ENCODE assay signal across 32 mouse cellular contexts in the genomic region with DNA sequence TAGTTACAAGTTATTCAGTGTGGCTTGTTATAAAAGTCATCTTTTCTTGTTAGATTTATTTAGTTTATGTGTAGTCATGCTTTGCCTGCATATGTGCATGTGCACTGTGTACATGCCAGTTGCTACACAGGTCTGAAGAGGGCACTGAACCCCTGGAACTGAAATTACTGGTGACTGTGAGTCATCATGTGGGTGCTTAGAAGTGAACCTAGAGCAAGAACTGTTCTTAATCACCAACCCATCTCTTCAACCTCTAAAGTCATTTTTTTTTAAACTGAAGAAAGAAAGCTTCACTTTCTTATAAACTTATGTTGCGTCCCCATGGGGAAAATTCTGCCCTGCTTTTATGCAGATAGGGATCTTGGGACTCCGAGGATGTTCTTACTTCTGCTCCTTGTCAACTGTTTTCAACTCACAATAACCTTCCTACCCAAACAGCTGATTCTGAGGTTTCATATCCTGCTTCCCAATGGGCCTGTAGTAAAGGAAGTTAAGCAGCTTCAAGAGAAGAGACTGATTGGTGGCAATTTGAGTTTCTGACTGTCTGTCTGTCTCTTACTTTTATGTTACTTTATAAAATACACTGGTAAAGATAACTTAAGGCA. TPM values are rescaled to one million over a fixed set of nuclear protein-coding genes. Genes with fewer than 3 reads are reported as not detected.
A peak's percentile ranks its signal among the peaks of the same experiment; 100 is the strongest.
DNase-seq lines count a peak whose midpoint lies in the region; ATAC-seq and TF ChIP-seq lines count a peak whose summit lies in the region.
"Had no signal": no experiment of that assay in that cellular context is flagged by ENCODE, and none has a peak within 500 bp of the region (broad histone marks: within the 10 kb centered on the region; RNA-seq: fewer than 3 reads in every experiment).

No protein-coding gene starts in this region.

- TF ChIP-seq CTCF in bone marrow macrophage, adult 2 months (IDR thresholded peaks at IDR 0.05; ENCODE audit: low read depth, low read length) = no peak

- H3K4me3 ChIP-seq in bone marrow macrophage, adult 2 months (ENCODE audit: insufficient read depth, low read length) = no peak overlapping the region
- H3K4me3 ChIP-seq: embryonic facial prominence, embryonic 15.5 days; heart, embryonic 12.5 days; hindbrain, embryonic 10.5 days; limb, embryonic 15.5 days; megakaryocyte, embryonic 14.5 days; midbrain, embryonic 13.5 days had no signal

- DNase-seq in 416B (ENCODE audit: low read depth) = peak; percentile 69
- peak; percentile 17 for DNase-seq in CD4-positive helper T cell, adult 2 months (ENCODE audit: low read depth, low spot score)
- no peak for DNase-seq in gastrocnemius, postnatal 4 days (ENCODE audit: low spot score in 2 of 2)
- DNase-seq in gastrocnemius, postnatal 10 days = no peak
- no peak for DNase-seq in urinary bladder, postnatal 14 days (ENCODE audit: low spot score)
- DNase-seq: adrenal gland, postnatal 10 days; cerebellum, adult 9-10 months; heart, postnatal 10 days; kidney, adult 11 months; layer of hippocampus, adult 9-11 months; lung, adult 18-20 months; lung, postnatal 10 days had no signal

- peak overlapping the region; percentile 81 for H3K27ac ChIP-seq in bone marrow macrophage, adult 2 months (ENCODE audit: insufficient read depth, low read depth, low read length)
- H3K27ac ChIP-seq: embryonic facial prominence, embryonic 15.5 days; hindbrain, embryonic 10.5 days; hindbrain, postnatal 0 days; limb, embryonic 15.5 days; midbrain, embryonic 13.5 days had no signal

- TF ChIP-seq POLR2A in bone marrow macrophage, adult 2 months (IDR thresholded peaks at IDR 0.05; ENCODE audit: borderline replicate concordance, low read depth, low read length) = no peak

- ATAC-seq in megakaryocyte, adult 5-6 weeks (ENCODE audit: poor library complexity, severe bottlenecking) = peak; percentile 71
- ATAC-seq: forebrain, embryonic 14.5 days; hindbrain, postnatal 0 days; midbrain, embryonic 13.5 days had no signal

- peaks cover 24% of the 10 kb centered on the region for H3K4me1 ChIP-seq in bone marrow macrophage, adult 2 months (ENCODE audit: control insufficient read depth, insufficient read depth, low read length)
- H3K4me1 ChIP-seq: embryonic facial prominence, embryonic 15.5 days; heart, embryonic 12.5 days; hindbrain, embryonic 10.5 days; limb, embryonic 15.5 days; midbrain, embryonic 13.5 days had no signal

RNA-seq across cellular contexts. Expression of a gene that starts 7.9 kb away (rescaled TPM):
- polyA plus RNA-seq in bone marrow macrophage, adult 2 months (2012; ENCODE audit: insufficient read depth, insufficient read length, missing spikeins) = 59.0 and 67.8 TPM in 2 replicates
- total RNA-seq in megakaryocyte, adult 5-6 weeks (2015) = 84.0 and 91.6 TPM in 2 replicates
- total RNA-seq in megakaryocyte, adult 5-6 weeks (2017) = 76.1 and 77.0 TPM in 2 replicates
- total RNA-seq in gastrocnemius, postnatal 4 days (2021) = 10 to 100 TPM; 11.4 to 12.6 TPM
- total RNA-seq in gastrocnemius, postnatal 10 days (2021) = 10 to 100 TPM in 1 of 2 experiments, 1 to 10 TPM in 1; 8.3 to 11.0 TPM

RNA-seq across cellular contexts. Expression of a gene that starts 8.6 kb away (rescaled TPM):
- polyA plus RNA-seq in bone marrow macrophage, adult 2 months (2012; ENCODE audit: insufficient read depth, insufficient read length, missing spikeins) = not detected in 2 replicates
- total RNA-seq in megakaryocyte, adult 5-6 weeks (2015) = not detected in 2 replicates
- total RNA-seq in megakaryocyte, adult 5-6 weeks (2017) = not detected in 2 replicates
- total RNA-seq in gastrocnemius, postnatal 4 days (2021) = not detected
- total RNA-seq in gastrocnemius, postnatal 10 days (2021) = not detected
- total RNA-seq: adrenal gland, postnatal 10 days; G1E; gastrocnemius, adult 18-20 months; heart, postnatal 10 days; hindbrain, postnatal 0 days; left cerebral cortex, adult 18-20 months; left cerebral cortex, postnatal 36 days; monocyte, adult 5-6 weeks; neutrophil, adult 5-6 weeks had no signal
- polyA plus RNA-seq: embryonic facial prominence, embryonic 15.5 days; forebrain, embryonic 14.5 days; G1E; gonadal fat pad, adult 2 months; heart, embryonic 12.5 days; hindbrain, embryonic 10.5 days; hindbrain, postnatal 0 days; large intestine, adult 2 months; limb, embryonic 15.5 days; midbrain, embryonic 13.5 days; small intestine, adult 2 months; urinary bladder, adult 2 months had no signal

Comparison
In these comparisons a context has a peak if more than half of its experiments do, and no peak if none do; other contexts are left out.
1. DNase-seq: peak in 416B (single experiment) and CD4-positive helper T cell, adult 2 months (single experiment); none in gastrocnemius, postnatal 4 days (0 of 2), gastrocnemius, postnatal 10 days (single experiment) and urinary bladder, postnatal 14 days (single experiment).
2. RNA of a gene that starts 7.9 kb away (total RNA-seq): 76.1 to 91.6 TPM in megakaryocyte, adult 5-6 weeks; 11.4 to 12.6 TPM in gastrocnemius, postnatal 4 days and 8.3 to 11.0 TPM in gastrocnemius, postnatal 10 days; every median in the first group is over 4 times any median in the second.